Mouse (Mus musculus) midbrain, postnatal 0 days (tissue): ENCODE data around the gene Ppp1r1c. TPM values are rescaled to one million over a fixed set of nuclear protein-coding genes. Genes with fewer than 3 reads are reported as not detected.

Source experiments
- ATAC-seq: fragments of 200-750 bp; cut with Nextera tagmentation; 2 replicates; pipeline ENCODE4 v1.8.0; 2017; ENCODE audit warnings: moderate number of reproducible peaks, mild to moderate bottlenecking, moderate TSS enrichment, moderate library complexity; ENCODE audit not compliant: low FRiP score
- DNase-seq: peaks from one replicate; pipeline ENCODE4 v3.0.0-alpha.2; 2015; ENCODE audit warnings: low spot score
- H3K27ac ChIP-seq: fragments of 300-500 bp; sonication (generic); 2 replicates; pipeline ENCODE4 v1.5.1; 2014; ENCODE audit warnings: low read depth, mild to moderate bottlenecking, low read length, mixed read lengths
- H3K27me3 ChIP-seq: fragments of 300-500 bp; sonication (generic); 2 replicates; pipeline ENCODE4 v1.6.1; 2014; ENCODE audit warnings: low read length, control low read depth, mixed read lengths; ENCODE audit not compliant: insufficient read depth
- H3K36me3 ChIP-seq: fragments of 300-500 bp; sonication (generic); 2 replicates; pipeline ENCODE4 v1.6.1; 2014; ENCODE audit warnings: low read length, control low read depth, mixed read lengths; ENCODE audit not compliant: insufficient read depth
- H3K4me1 ChIP-seq: fragments of 300-500 bp; sonication (generic); 2 replicates; pipeline ENCODE4 v1.6.1; 2014; ENCODE audit warnings: mild to moderate bottlenecking, control low read depth, antibody characterized with exemption, low read length, mixed read lengths; ENCODE audit not compliant: insufficient read depth
- H3K4me2 ChIP-seq: fragments of 300-500 bp; sonication (generic); 2 replicates; pipeline ENCODE4 v1.6.1; 2014; ENCODE audit warnings: low read depth, mild to moderate bottlenecking, low read length, mixed read lengths; ENCODE audit not compliant: poor library complexity, severe bottlenecking
- H3K4me3 ChIP-seq: fragments of 300-500 bp; sonication (generic); 2 replicates; pipeline ENCODE4 v1.5.1; 2014; ENCODE audit warnings: low read depth, mild to moderate bottlenecking, low read length, moderate library complexity
- H3K9ac ChIP-seq: fragments of 300-500 bp; sonication (generic); replicated peaks from 2 replicates; pipeline ENCODE4 v1.6.1; 2014; ENCODE audit warnings: mild to moderate bottlenecking, low read length, moderate library complexity, mixed read lengths; ENCODE audit not compliant: poor library complexity, severe bottlenecking
- H3K9me3 ChIP-seq: fragments of 300-500 bp; sonication (generic); 2 replicates; pipeline ENCODE4 v1.6.1; 2016; ENCODE audit warnings: low read length, control low read depth
- CTCF ChIP-seq: IDR thresholded peaks from 2 replicates; pipeline ENCODE4 v1.5.1; 2016; ENCODE audit warnings: antibody characterized with exemption, mild to moderate bottlenecking
- WGBS: fragments of 180-500 bp; shearing (Covaris S2); extraction: QIAGEN DNeasy Blood & Tissue Kit; methylation state at CpG from one replicate; pipeline ENCODE4 v1.1.7; 2014; 5-methylcytosine and 5-hydroxymethylcytosine counted together
- polyA plus RNA-seq: library from polyadenylated mRNA; unstranded; fragments of >200 nt; fragmentation: Nextera tagmentation; extraction: Ambion mirVana; gene quantifications from 2 replicates; pipeline ENCODE4 v1.2.1, GENCODE M21; 2015
- total RNA-seq: library from RNA; depleted of rRNA; stranded (reverse); fragments of >200 nt; gene quantifications from 2 replicates; pipeline ENCODE4 v1.2.3, GENCODE M21; 2014

Ppp1r1c gene
- total and polyA plus RNA-seq, 2 experiments from 2014 or later = 3.9 to 7.4 TPM

DNA sequence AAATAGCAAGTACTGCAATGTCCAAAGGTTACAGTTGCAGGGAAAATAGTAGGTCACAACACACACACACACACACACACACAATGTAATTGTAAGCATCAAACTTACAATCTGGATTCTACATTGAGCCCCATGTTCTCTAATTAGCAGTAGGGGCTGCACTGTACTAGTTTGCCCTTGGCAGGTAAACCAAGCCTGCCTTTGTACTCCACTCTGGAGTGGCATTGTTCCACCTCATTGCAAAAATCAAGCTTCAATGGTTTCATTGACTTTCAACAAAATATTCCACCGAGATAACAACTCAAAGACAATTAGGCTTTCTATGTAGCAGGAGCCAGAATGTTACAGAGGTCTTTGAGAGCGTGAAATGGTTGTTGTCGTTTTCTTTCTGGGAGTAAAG is 62.7 kb downstream of the Ppp1r1c start:
- no peak for TF ChIP-seq CTCF
- H3K4me1 ChIP-seq = no peaks in the 10 kb centered on the region
- H3K4me2 ChIP-seq = no peak overlapping the region
- no peak for DNase-seq
- H3K4me3 ChIP-seq = no peak overlapping the region
- H3K36me3 ChIP-seq = no peaks in the 10 kb centered on the region
- H3K27ac ChIP-seq = no peak overlapping the region
- H3K9me3 ChIP-seq = no peaks in the 10 kb centered on the region
- ATAC-seq = no peak
- H3K27me3 ChIP-seq = no peaks in the 10 kb centered on the region
- 39% methylated on average over 3 of the region's 3 CpGs for WGBS
- no peak overlapping the region for H3K9ac ChIP-seq

DNA sequence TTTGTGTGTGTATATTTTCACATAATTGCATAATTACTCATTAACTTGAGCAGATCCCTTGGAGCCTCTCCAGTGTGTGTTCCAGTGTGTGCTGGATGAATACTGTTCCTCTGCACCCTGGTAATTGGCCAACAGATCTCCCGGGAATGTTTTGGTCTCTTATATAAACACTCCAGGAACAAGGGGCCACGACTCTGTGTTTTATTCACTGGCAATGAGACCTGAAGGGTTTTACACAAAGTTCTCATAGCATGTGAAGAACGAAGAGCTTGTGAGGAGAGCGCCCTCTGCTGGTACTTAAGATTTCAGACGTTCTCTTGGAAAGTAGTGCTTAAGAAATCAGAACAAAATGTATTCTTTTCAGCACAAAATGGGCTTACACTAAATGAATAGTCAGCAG is 66.8 kb downstream of the Ppp1r1c start:
- no peak overlapping the region for H3K27ac ChIP-seq
- no peaks in the 10 kb centered on the region for H3K27me3 ChIP-seq
- no peaks in the 10 kb centered on the region for H3K4me1 ChIP-seq
- no peak for ATAC-seq
- H3K4me3 ChIP-seq = no peak overlapping the region
- WGBS = 4% methylated on average over 5 of the region's 5 CpGs
- no peak overlapping the region for H3K4me2 ChIP-seq
- no peaks in the 10 kb centered on the region for H3K36me3 ChIP-seq
- DNase-seq = peak; percentile 92
- TF ChIP-seq CTCF = peak; percentile 90
- H3K9me3 ChIP-seq = no peaks in the 10 kb centered on the region
- H3K9ac ChIP-seq = no peak overlapping the region

DNA sequence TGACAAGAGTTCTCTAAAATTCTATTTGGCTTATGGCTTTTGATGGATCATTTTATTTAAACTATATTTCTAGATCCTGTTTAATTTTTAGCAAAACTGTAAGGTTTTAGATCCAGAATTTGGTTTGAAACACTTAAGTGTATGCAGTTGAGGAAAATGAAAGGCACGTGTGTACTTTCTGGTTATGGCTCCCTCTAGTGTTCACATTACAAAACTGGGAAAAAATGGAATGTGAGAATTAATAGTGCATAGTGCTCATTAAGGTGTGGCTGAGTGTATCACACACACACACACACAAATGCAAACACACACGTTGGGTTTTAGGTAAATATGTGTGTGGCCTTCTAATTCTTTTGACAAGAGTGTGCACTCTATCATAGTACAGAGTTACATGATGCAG is 70.2 kb downstream of the Ppp1r1c start:
- ATAC-seq (no peak), DNase-seq (no peak)
- no peak overlapping the region for H3K4me3 ChIP-seq
- H3K27ac ChIP-seq = no peak overlapping the region
- no peaks in the 10 kb centered on the region for H3K4me1 ChIP-seq
- WGBS = 83% methylated on average over 2 of the region's 2 CpGs
- H3K36me3 ChIP-seq = no peaks in the 10 kb centered on the region
- TF ChIP-seq CTCF = peak; percentile 60
- no peaks in the 10 kb centered on the region for H3K27me3 ChIP-seq
- H3K9me3 ChIP-seq = no peaks in the 10 kb centered on the region
- H3K4me2 ChIP-seq = no peak overlapping the region
- H3K9ac ChIP-seq = no peak overlapping the region

DNA sequence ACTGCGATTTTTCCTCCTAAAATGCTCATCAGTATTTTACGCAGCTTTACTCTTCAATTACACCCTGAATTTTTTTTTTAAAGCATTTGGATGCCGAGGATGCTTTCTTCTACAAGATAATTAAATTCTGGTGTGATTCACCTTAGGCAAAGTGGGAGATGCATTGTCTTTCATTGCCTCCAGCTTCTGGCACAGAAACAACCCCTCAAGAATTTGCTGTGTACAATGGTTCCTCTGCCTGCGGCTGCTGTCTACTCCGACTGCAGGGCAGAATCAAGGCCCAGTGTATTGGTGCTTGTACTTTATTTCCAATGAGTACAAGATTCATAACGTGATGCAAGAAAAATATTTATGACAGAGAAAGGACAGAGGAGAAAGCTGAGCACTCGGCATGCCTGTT is 73.2 kb downstream of the Ppp1r1c start:
- ATAC-seq (no peak), DNase-seq (no peak)
- WGBS = 54% methylated on average over 7 of the region's 7 CpGs
- H3K4me3 ChIP-seq = no peak overlapping the region
- no peaks in the 10 kb centered on the region for H3K4me1 ChIP-seq
- no peaks in the 10 kb centered on the region for H3K36me3 ChIP-seq
- no peak overlapping the region for H3K27ac ChIP-seq
- no peaks in the 10 kb centered on the region for H3K9me3 ChIP-seq
- TF ChIP-seq CTCF = no peak
- H3K9ac ChIP-seq = no peak overlapping the region
- no peak overlapping the region for H3K4me2 ChIP-seq
- no peaks in the 10 kb centered on the region for H3K27me3 ChIP-seq

DNA sequence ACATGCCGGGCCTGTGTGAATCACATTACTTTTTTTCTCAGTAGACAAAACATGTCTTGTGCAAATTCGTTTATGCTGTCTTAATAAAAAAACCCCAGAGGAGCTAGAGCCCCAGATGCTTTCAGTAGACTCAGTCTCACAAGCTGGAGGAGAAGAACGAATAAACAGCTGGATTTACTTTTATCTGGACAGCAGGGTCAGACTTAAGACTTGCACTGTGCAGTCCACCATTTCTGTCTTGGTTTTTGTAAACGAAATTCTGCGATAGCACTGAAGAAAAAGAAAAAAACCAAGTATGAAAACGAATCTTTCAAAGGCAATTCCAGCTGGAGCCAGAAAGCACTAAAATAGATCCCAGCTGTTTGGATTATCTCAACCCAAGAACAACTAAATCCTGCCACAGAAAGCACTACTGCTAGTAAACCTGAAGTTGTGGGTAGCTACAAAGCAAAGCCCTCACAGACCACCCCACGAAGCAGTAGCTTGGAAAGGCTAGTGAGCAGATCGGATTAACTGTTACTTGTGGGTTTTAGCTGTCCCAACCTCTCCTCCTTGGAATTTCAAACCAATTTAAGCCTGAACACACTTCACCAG is 78.1 kb downstream of the Ppp1r1c start:
- H3K27ac ChIP-seq = no peak overlapping the region
- no peaks in the 10 kb centered on the region for H3K36me3 ChIP-seq
- no peaks in the 10 kb centered on the region for H3K4me1 ChIP-seq
- H3K9ac ChIP-seq = no peak overlapping the region
- 67% methylated on average over 8 of the region's 8 CpGs for WGBS
- no peak overlapping the region for H3K4me2 ChIP-seq
- no peak for DNase-seq
- TF ChIP-seq CTCF = no peak
- H3K9me3 ChIP-seq = no peaks in the 10 kb centered on the region
- no peak for ATAC-seq
- no peaks in the 10 kb centered on the region for H3K27me3 ChIP-seq
- H3K4me3 ChIP-seq = no peak overlapping the region

DNA sequence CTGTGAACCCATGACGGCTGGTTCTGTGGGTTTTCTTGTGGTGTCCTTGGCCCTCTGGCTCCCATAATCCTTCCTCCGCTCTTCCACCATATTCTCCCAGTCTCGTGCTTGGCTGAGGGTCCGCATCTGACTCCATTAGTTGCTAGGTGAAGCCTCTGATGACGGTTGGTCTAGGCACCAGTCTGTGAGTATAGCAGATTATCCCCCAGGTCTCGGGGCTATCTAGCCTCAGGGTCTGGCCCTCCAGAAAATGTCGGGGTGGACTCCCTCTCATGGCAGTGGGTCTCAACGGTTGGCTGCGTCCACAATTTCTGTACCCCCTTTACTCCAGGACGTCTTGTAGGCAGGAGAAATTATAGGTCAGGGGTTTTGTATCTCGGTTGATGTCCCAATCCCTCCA is 78.9 kb downstream of the Ppp1r1c start:
- Histone ChIP-seq H3K4me1 (no peaks in the 10 kb centered on the region), H3K9ac (no peak overlapping the region), H3K4me3 (no peak overlapping the region), H3K36me3 (no peaks in the 10 kb centered on the region), H3K4me2 (no peak overlapping the region), H3K9me3 (no peaks in the 10 kb centered on the region), H3K27me3 (no peaks in the 10 kb centered on the region), H3K27ac (no peak overlapping the region)
- 92% methylated on average over 11 of the region's 11 CpGs for WGBS
- DNase-seq (no peak), ATAC-seq (no peak)
- no peak for TF ChIP-seq CTCF
